Mouse (Mus musculus) erythroid progenitor cell, adult 5-6 weeks (primary cell): ENCODE results near the gene Chchd3. TPM values are rescaled to one million over a fixed set of nuclear protein-coding genes. Genes with fewer than 3 reads are reported as not detected.

Source experiments
- ATAC-seq: replicated peaks from 2 replicates; pipeline ENCODE4 v1.8.0; 2016; ENCODE audit warnings: moderate number of reproducible peaks, mild to moderate bottlenecking, moderate TSS enrichment, inconsistent platforms; ENCODE audit not compliant: poor library complexity, low FRiP score, severe bottlenecking
- total RNA-seq, 2 experiments: library from RNA; stranded (forward) in 1 of 2; stranded (reverse) in 1 of 2; fragments of 150-400 nt in 1 of 2; fragments of 186-747, 209-891 nt in 1 of 2; gene quantifications; 2 replicates each; pipeline versions ENCODE4 v1.2.3 to v1.2.4; 2015 to 2017; ENCODE audit warnings: low replicate concordance in 2 of 2

Gene Chchd3
- total RNA-seq, 2 experiments from 2014 or later, result 46.5 to 66.6 TPM

GRCm38 (mm10) chr6:32747333-32747732, 312.7 kb downstream of the Chchd3 start:
- ATAC-seq, result no peak

Other genes with a start within 250 kb of the Chchd3 start
- gene Exoc4, start 188.8 kb upstream of the Chchd3 start, total RNA-seq (2015; ENCODE audit: low replicate concordance), result 46.9 and 67.4 TPM in 2 replicates
- gene Exoc4, start 188.8 kb upstream of the Chchd3 start, total RNA-seq (2017; ENCODE audit: low replicate concordance), result 77.1 and 88.9 TPM in 2 replicates